Mouse (Mus musculus) heart, adult 9 months (tissue): Measurements from ENCODE around the gene Rdh13.
"Not testable (repeated sequence)": the region's sequence is repeated elsewhere in the genome, so short reads cannot be mapped to it uniquely, and the experiment has no call there.

Experiments used
- DNase-seq, 2 experiments: peaks; one replicate each; pipeline ENCODE4 v3.0.0; 2022; ENCODE audit warnings: low spot score in 2 of 2

The Rdh13 gene

GRCm38 (mm10) chr7:4432026-4432425, 13.4 kb downstream of the Rdh13 start:
- no peak for DNase-seq

DNA sequence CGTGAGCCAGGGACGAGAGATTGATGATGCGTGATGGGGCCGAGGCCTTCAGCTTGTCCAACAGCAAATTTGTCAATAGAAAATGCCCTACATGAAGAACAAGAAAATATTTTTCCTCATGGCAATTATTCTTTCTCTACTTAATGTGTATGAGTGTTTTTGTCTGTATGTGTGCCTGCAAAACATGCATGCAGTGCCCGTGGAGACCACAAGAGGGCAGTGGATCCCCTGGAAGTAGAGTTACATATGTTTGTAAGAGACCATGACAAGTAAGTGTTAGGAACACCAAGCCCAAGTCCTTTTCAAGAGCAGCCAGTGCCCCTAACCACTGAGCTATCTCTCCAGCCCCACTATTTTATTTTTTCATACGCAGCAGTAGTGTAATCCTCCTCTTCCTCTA, 13.9 kb downstream of the Rdh13 start:
- peak; percentile 21 to 61 for DNase-seq

- DNase-seq: no peak
Measured at GRCm38 (mm10) chr7:4430246-4430844, 15.1 kb downstream of the Rdh13 start.

DNA sequence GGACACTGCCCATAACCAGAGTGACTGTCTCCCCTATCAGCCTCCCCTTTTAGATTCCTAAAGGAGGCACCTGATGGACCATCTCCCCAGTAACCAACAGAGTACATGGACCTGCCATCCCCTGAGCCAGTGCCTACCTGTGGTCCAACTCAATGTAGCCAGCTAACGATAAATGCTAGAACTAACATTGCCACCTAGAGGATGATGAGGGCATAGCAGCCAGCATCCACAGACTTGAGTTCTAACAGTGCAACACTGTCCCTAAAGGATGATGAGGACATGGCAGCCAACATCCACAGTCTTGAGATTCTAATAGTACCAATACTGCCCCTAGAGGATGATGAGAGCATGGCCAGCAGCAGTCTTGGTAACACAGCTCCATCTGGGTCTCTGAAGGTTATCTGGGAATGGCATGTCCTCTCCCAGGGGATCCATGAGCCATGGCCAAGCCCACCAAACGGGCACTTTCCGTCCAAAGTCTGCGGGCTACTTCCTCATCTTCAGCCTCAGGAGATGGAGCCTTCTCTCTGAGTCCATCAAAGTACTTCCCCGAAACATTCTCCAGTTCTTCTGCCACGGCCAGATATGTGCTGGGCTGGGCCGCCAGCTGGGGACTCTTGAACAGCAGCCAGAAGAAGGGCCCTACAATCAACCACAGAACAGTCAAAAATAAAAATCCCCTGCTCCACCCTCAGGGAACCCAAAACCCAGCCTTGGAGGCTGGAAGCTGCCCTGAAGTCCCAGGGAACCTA, 18.1 kb downstream of the Rdh13 start:
- peak; percentile 83 to 92 for DNase-seq

- DNase-seq: no peak
Measured at GRCm38 (mm10) chr7:4420230-4420629, 25.2 kb downstream of the Rdh13 start.

DNA sequence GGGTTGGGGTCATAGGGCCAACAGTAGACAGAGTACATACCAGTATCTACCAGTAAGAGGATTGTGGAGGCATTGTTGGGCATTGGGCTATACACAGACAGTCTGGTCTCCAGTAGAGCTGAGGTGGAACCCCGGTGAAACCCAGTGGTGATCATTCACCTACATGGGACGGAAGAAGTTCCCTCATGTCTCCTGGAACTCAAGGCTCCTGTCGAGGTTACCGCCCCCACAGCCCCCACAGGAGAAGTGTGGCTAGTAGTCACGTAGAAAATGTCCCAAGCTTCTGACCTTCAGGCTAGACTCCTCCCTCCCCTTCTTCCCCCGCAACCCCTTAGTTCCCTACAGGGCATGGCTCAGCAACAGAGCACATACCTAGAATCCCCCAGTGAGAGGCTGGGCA, 25.8 kb downstream of the Rdh13 start:
- DNase-seq: no peak

DNA sequence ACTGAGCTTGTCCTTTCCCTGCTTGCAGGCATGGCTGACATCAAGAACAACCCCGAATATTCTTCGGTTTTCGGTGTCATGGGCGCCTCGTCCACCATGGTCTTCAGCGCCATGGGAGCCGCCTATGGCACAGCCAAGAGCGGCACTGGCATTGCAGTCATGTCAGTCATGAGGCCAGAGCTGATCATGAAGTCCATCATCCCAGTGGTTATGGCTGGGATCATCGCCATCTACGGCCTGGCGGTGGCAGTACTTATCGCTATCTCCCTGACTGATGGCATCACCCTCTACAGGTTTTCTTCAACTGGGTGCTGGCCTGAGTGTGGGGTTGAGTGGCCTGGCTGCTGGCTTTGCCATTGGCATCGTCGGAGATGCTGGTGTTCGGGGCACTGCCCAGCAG, 33.0 kb downstream of the Rdh13 start:
- not testable (repeated sequence) for DNase-seq

- no peak for DNase-seq
Measured at GRCm38 (mm10) chr7:4397730-4398129, 47.7 kb downstream of the Rdh13 start, which contains the start of gene Gp6. Gp6 (minus strand) TSS chr7:4397744.
